Mouse (Mus musculus): Measurements from ENCODE around the gene Zc3h12b. TPM values are rescaled to one million over a fixed set of nuclear protein-coding genes. Genes with fewer than 3 reads are reported as not detected.
A peak's percentile ranks its signal among the peaks of the same experiment; 100 is the strongest.

Zc3h12b gene
- polyA plus RNA-seq, 1 experiment from 2014 or later = 3.5 TPM

GRCm38 (mm10) chrX:95963366-95963765, 251.9 kb downstream of the Zc3h12b start:
- H3K4me2 ChIP-seq = no peak overlapping the region
- no peak overlapping the region for H3K9ac ChIP-seq
- no peak overlapping the region for H3K4me3 ChIP-seq (ENCODE audit: low read depth, low read length)
- 60% methylated on average over 2 of the region's 2 CpGs for WGBS
- no peaks in the 10 kb centered on the region for H3K27me3 ChIP-seq (ENCODE audit: insufficient read depth, low read length)
- no peak for DNase-seq
- H3K36me3 ChIP-seq (ENCODE audit: insufficient read depth) = no peaks in the 10 kb centered on the region
- no peak overlapping the region for H3K27ac ChIP-seq (ENCODE audit: low read depth)
- ATAC-seq (ENCODE audit: insufficient read depth) = no peak
- no peaks in the 10 kb centered on the region for H3K4me1 ChIP-seq (ENCODE audit: insufficient read depth)
- no peak for TF ChIP-seq CTCF (IDR thresholded peaks at IDR 0.05; ENCODE audit: low read depth)
- no peaks in the 10 kb centered on the region for H3K9me3 ChIP-seq (ENCODE audit: low read depth, low read length)

- no peak for TF ChIP-seq CTCF (IDR thresholded peaks at IDR 0.05; ENCODE audit: low read depth)
- DNase-seq (no peak), ATAC-seq (ENCODE audit: insufficient read depth) (no peak)
- no peak overlapping the region for H3K9ac ChIP-seq
- H3K4me3 ChIP-seq (ENCODE audit: low read depth, low read length) = no peak overlapping the region
- H3K36me3 ChIP-seq (ENCODE audit: insufficient read depth) = no peaks in the 10 kb centered on the region
- H3K9me3 ChIP-seq (ENCODE audit: low read depth, low read length) = no peaks in the 10 kb centered on the region
- WGBS = 59% methylated on average over 6 of the region's 6 CpGs
- no peak overlapping the region for H3K4me2 ChIP-seq
- no peaks in the 10 kb centered on the region for H3K4me1 ChIP-seq (ENCODE audit: insufficient read depth)
- H3K27me3 ChIP-seq (ENCODE audit: insufficient read depth, low read length) = no peaks in the 10 kb centered on the region
- H3K27ac ChIP-seq (ENCODE audit: low read depth) = no peak overlapping the region
These were observed 253.6 kb downstream of the Zc3h12b start for GRCm38 (mm10) chrX:95965036-95965435.

GRCm38 (mm10) chrX:95967847-95968593, 256.5 kb downstream of the Zc3h12b start:
- Histone ChIP-seq H3K27me3 (ENCODE audit: insufficient read depth, low read length) (no peaks in the 10 kb centered on the region), H3K9ac (peak overlapping the region; percentile 49), H3K4me2 (peak overlapping the region; percentile 60), H3K4me1 (ENCODE audit: insufficient read depth) (no peaks in the 10 kb centered on the region), H3K36me3 (ENCODE audit: insufficient read depth) (no peaks in the 10 kb centered on the region), H3K27ac (ENCODE audit: low read depth) (peak overlapping the region; percentile 65; the same call in 1 of the 2 replicates), H3K9me3 (ENCODE audit: low read depth, low read length) (no peaks in the 10 kb centered on the region), H3K4me3 (ENCODE audit: low read depth, low read length) (peak overlapping the region; percentile 38)
- DNase-seq (peak; percentile 86), ATAC-seq (ENCODE audit: insufficient read depth) (peak; percentile 85)
- TF ChIP-seq CTCF (IDR thresholded peaks at IDR 0.05; ENCODE audit: low read depth) = peak; percentile 54
- 21% methylated on average over 25 of the region's 28 CpGs for WGBS

GRCm38 (mm10) chrX:95968594-95968965, 257.1 kb downstream of the Zc3h12b start:
- Histone ChIP-seq H3K9me3 (ENCODE audit: low read depth, low read length) (no peaks in the 10 kb centered on the region), H3K4me1 (ENCODE audit: insufficient read depth) (no peaks in the 10 kb centered on the region), H3K27ac (ENCODE audit: low read depth) (peak overlapping the region; percentile 65; the same call in 1 of the 2 replicates), H3K4me2 (peak overlapping the region; percentile 60), H3K36me3 (ENCODE audit: insufficient read depth) (no peaks in the 10 kb centered on the region), H3K9ac (peak overlapping the region; percentile 49), H3K27me3 (ENCODE audit: insufficient read depth, low read length) (no peaks in the 10 kb centered on the region), H3K4me3 (ENCODE audit: low read depth, low read length) (peak overlapping the region; percentile 38)
- peak; percentile 95 for ATAC-seq (ENCODE audit: insufficient read depth)
- DNase-seq = peak; percentile 88
- TF ChIP-seq CTCF (IDR thresholded peaks at IDR 0.05; ENCODE audit: low read depth) = no peak
- WGBS = 11% methylated on average over 6 of the region's 6 CpGs

- ATAC-seq (ENCODE audit: insufficient read depth) = no peak
- no peaks in the 10 kb centered on the region for H3K36me3 ChIP-seq (ENCODE audit: insufficient read depth)
- no peak for TF ChIP-seq CTCF (IDR thresholded peaks at IDR 0.05; ENCODE audit: low read depth)
- H3K27ac ChIP-seq (ENCODE audit: low read depth) = no peak overlapping the region
- H3K9ac ChIP-seq = no peak overlapping the region
- DNase-seq = no peak
- H3K4me2 ChIP-seq = no peak overlapping the region; the same call in 1 of the 2 replicates
- H3K9me3 ChIP-seq (ENCODE audit: low read depth, low read length) = no peaks in the 10 kb centered on the region
- no peak overlapping the region for H3K4me3 ChIP-seq (ENCODE audit: low read depth, low read length)
- 33% methylated on average over 6 of the region's 6 CpGs for WGBS
- no peaks in the 10 kb centered on the region for H3K27me3 ChIP-seq (ENCODE audit: insufficient read depth, low read length)
- H3K4me1 ChIP-seq (ENCODE audit: insufficient read depth) = no peaks in the 10 kb centered on the region
These were observed 257.6 kb downstream of the Zc3h12b start for GRCm38 (mm10) chrX:95969116-95969515.

GRCm38 (mm10) chrX:95969936-95970335, 258.5 kb downstream of the Zc3h12b start:
- no peaks in the 10 kb centered on the region for H3K27me3 ChIP-seq (ENCODE audit: insufficient read depth, low read length)
- no peak overlapping the region for H3K4me2 ChIP-seq
- TF ChIP-seq CTCF (IDR thresholded peaks at IDR 0.05; ENCODE audit: low read depth) = no peak
- no peaks in the 10 kb centered on the region for H3K9me3 ChIP-seq (ENCODE audit: low read depth, low read length)
- no peaks in the 10 kb centered on the region for H3K36me3 ChIP-seq (ENCODE audit: insufficient read depth)
- DNase-seq (no peak), ATAC-seq (ENCODE audit: insufficient read depth) (no peak)
- no peaks in the 10 kb centered on the region for H3K4me1 ChIP-seq (ENCODE audit: insufficient read depth)
- no peak overlapping the region for H3K4me3 ChIP-seq (ENCODE audit: low read depth, low read length)
- no peak overlapping the region for H3K27ac ChIP-seq (ENCODE audit: low read depth)
- no peak overlapping the region for H3K9ac ChIP-seq
- WGBS = 95% methylated on average over 6 of the region's 9 CpGs

Other genes starting within 250 kb of the Zc3h12b start
- not detected in 2 replicates for gene Asb12, start 153.7 kb upstream of the Zc3h12b start, polyA plus RNA-seq (2014; fragmentation: Nextera tagmentation; extraction: Ambion mirVana)
- not detected in 2 replicates for gene Pfn5, start 153.6 kb upstream of the Zc3h12b start, polyA plus RNA-seq (2014; fragmentation: Nextera tagmentation; extraction: Ambion mirVana)
- 17.4 and 20.2 TPM in 2 replicates for gene Zc4h2, start 53.2 kb upstream of the Zc3h12b start, polyA plus RNA-seq (2014; fragmentation: Nextera tagmentation; extraction: Ambion mirVana)
- gene Las1l, start 245.3 kb downstream of the Zc3h12b start, polyA plus RNA-seq (2014; fragmentation: Nextera tagmentation; extraction: Ambion mirVana) = 36.8 and 43.6 TPM in 2 replicates